Mouse (Mus musculus): ENCODE measurements around the gene Zfp935. TPM values are rescaled to one million over a fixed set of nuclear protein-coding genes. Genes with fewer than 3 reads are reported as not detected.
"Not testable (repeated sequence)": the region's sequence is repeated elsewhere in the genome, so short reads cannot be mapped to it uniquely, and the experiment has no call there.

Gene Zfp935
- not detected in 2 replicates for polyA plus RNA-seq (2012; rRNA removed)

- not testable (repeated sequence) for DNase-seq (ENCODE audit: low read depth)
Measured at GRCm38 (mm10) chr13:62558189-62559110, at the start of gene Zfp935. Gene Zfp935, minus strand, starts transcription at chr13:62558511.

GRCm38 (mm10) chr13:62571099-62571498, 12.8 kb upstream of the Zfp935 start, which contains the start of gene Zfp934:
Gene Zfp934, minus strand, starts transcription at chr13:62571199.
- DNase-seq (ENCODE audit: low read depth), result not testable (repeated sequence)

GRCm38 (mm10) chr13:62561696-62562095, 3.4 kb upstream of the Zfp935 start:
- DNase-seq (ENCODE audit: low read depth), result not testable (repeated sequence)

GRCm38 (mm10) chr13:62530129-62530528, 28.2 kb downstream of the Zfp935 start:
- not testable (repeated sequence) for DNase-seq (ENCODE audit: low read depth)

GRCm38 (mm10) chr13:62510641-62511420, 47.5 kb downstream of the Zfp935 start:
- DNase-seq (ENCODE audit: low read depth), result not testable (repeated sequence)

GRCm38 (mm10) chr13:62472661-62473060, 85.7 kb downstream of the Zfp935 start:
- DNase-seq (ENCODE audit: low read depth), result not testable (repeated sequence)

GRCm38 (mm10) chr13:62469947-62470346, 88.4 kb downstream of the Zfp935 start:
- not testable (repeated sequence) for DNase-seq (ENCODE audit: low read depth)

GRCm38 (mm10) chr13:62466424-62467334, 91.6 kb downstream of the Zfp935 start, which contains the start of gene Gm49359:
Gene Gm49359, minus strand, starts transcription at chr13:62466832.
- DNase-seq (ENCODE audit: low read depth), result peak; percentile 69

Other genes starting within 250 kb of the Zfp935 start
- gene Gm3604, start 175.3 kb downstream of the Zfp935 start, polyA plus RNA-seq (2012; rRNA removed), result 0.19 and 0.28 TPM in 2 replicates
- 1.6 TPM in 2 replicates for gene Gm49359, start 91.7 kb downstream of the Zfp935 start, polyA plus RNA-seq (2012; rRNA removed)
- gene Zfp934, start 12.7 kb upstream of the Zfp935 start, polyA plus RNA-seq (2012; rRNA removed), result 1.3 and 1.9 TPM in 2 replicates
- gene 6720489N17Rik, start 65.7 kb upstream of the Zfp935 start, polyA plus RNA-seq (2012; rRNA removed), result 0.16 and 0.62 TPM in 2 replicates
- 1.1 and 1.3 TPM in 2 replicates for gene Platr25, start 202.2 kb upstream of the Zfp935 start, polyA plus RNA-seq (2012; rRNA removed)
- 0.35 and 0.71 TPM in 2 replicates for gene Gm5141, start 227.3 kb upstream of the Zfp935 start, polyA plus RNA-seq (2012; rRNA removed)

Data from gonadal fat pad, adult 2 months (tissue).